10 mouse cellular contexts compared by ENCODE assay signal in the genomic region with DNA sequence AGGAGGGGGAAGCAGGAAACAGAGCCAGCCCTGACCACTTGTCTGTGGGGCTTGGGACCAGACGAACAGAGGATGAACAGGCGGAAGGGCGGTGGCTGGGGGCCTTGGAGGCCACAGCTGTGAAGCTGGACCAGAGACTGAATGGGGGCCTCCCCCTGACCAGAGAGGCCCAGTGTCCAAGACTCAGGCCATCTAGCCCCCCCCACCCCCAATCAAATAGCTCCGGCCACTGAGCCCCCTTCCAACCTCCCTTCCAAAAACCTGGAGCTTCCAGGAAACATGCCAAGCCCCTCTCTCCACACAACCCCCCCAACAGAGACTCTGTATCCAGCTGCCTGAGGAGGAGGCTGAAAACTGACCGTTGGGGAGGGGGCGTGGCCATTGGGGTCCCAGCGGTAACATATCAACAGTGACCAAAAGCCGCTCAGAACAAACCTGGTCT. TPM values are rescaled to one million over a fixed set of nuclear protein-coding genes. Genes with fewer than 3 reads are reported as not detected.
DNase-seq lines count a peak whose midpoint lies in the region; ATAC-seq lines count a peak whose summit lies in the region.
"Had no signal": no experiment of that assay in that cellular context is flagged by ENCODE, and none has a peak within 500 bp of the region (broad histone marks: within the 10 kb centered on the region; RNA-seq: fewer than 3 reads in every experiment).

No protein-coding gene starts in this region.

- intact Hi-C loops in heart, postnatal 10 days (cut with DNase I) = no loop called here

- H3K9ac ChIP-seq in heart, embryonic 13.5 days = peak overlapping the region; percentile 44; the same call in 1 of the 2 replicates
- peak overlapping the region; percentile 28; the same call in 1 of the 2 replicates for H3K9ac ChIP-seq in hindbrain, embryonic 11.5 days (ENCODE audit: low read depth, low read length)
- H3K9ac ChIP-seq in midbrain, embryonic 13.5 days (replicated peaks) = peak overlapping the region; percentile 53

- H3K4me3 ChIP-seq in heart, embryonic 13.5 days = no peak overlapping the region
- peak overlapping the region; percentile 27 for H3K4me3 ChIP-seq in embryonic facial prominence, embryonic 10.5 days
- no peak overlapping the region for H3K4me3 ChIP-seq in hindbrain, embryonic 11.5 days (ENCODE audit: low read depth, low read length)
- no peak overlapping the region for H3K4me3 ChIP-seq in midbrain, embryonic 13.5 days (replicated peaks)
- H3K4me3 ChIP-seq: left cerebral cortex, adult 2 months had no signal

- H3K27me3 ChIP-seq in heart, embryonic 13.5 days (replicated peaks) = peaks cover 77% of the 10 kb centered on the region
- peaks cover 79% of the 10 kb centered on the region for H3K27me3 ChIP-seq in embryonic facial prominence, embryonic 10.5 days (replicated peaks; ENCODE audit: low read depth, poor library complexity, severe bottlenecking)
- H3K27me3 ChIP-seq in hindbrain, embryonic 11.5 days (ENCODE audit: control insufficient read depth, insufficient read depth, low read length) = no peaks in the 10 kb centered on the region
- H3K27me3 ChIP-seq in midbrain, embryonic 13.5 days = no peaks in the 10 kb centered on the region

- H3K27ac ChIP-seq in heart, embryonic 13.5 days (replicated peaks) = no peak overlapping the region
- peak overlapping the region; percentile 72 for H3K27ac ChIP-seq in embryonic facial prominence, embryonic 10.5 days (replicated peaks)
- peak overlapping the region; percentile 75 for H3K27ac ChIP-seq in hindbrain, embryonic 11.5 days (ENCODE audit: low read depth, low read length)
- peak overlapping the region; percentile 86 for H3K27ac ChIP-seq in midbrain, embryonic 13.5 days
- H3K27ac ChIP-seq: left cerebral cortex, adult 2 months had no signal

- peaks cover 46% of the 10 kb centered on the region for H3K4me1 ChIP-seq in heart, embryonic 13.5 days
- peaks cover 63% of the 10 kb centered on the region for H3K4me1 ChIP-seq in embryonic facial prominence, embryonic 10.5 days
- peaks cover 27% of the 10 kb centered on the region for H3K4me1 ChIP-seq in hindbrain, embryonic 11.5 days (replicated peaks; ENCODE audit: control insufficient read depth, insufficient read depth, low read length)
- peaks cover 75% of the 10 kb centered on the region for H3K4me1 ChIP-seq in midbrain, embryonic 13.5 days (replicated peaks)

- no peak for ATAC-seq in heart, embryonic 13.5 days (ENCODE audit: extremely low read depth, insufficient number of reproducible peaks, low FRiP score, low TSS enrichment)
- ATAC-seq in hindbrain, embryonic 11.5 days (ENCODE audit: low FRiP score) = peak; percentile 5; the same call in 1 of the 2 replicates
- no peak for ATAC-seq in midbrain, embryonic 13.5 days

- no peaks in the 10 kb centered on the region for H3K9me3 ChIP-seq in heart, embryonic 13.5 days
- no peaks in the 10 kb centered on the region for H3K9me3 ChIP-seq in embryonic facial prominence, embryonic 10.5 days
- no peaks in the 10 kb centered on the region for H3K9me3 ChIP-seq in hindbrain, embryonic 11.5 days (ENCODE audit: control insufficient read depth, low read length)
- H3K9me3 ChIP-seq in midbrain, embryonic 13.5 days = no peaks in the 10 kb centered on the region

- DNase-seq in heart, postnatal 10 days = no peak
- no peak for DNase-seq in embryonic facial prominence, embryonic 10.5 days (ENCODE audit: low spot score)
- peak; percentile 39 for DNase-seq in hindbrain, embryonic 11.5 days (ENCODE audit: low spot score)
- DNase-seq in urinary bladder, postnatal 14 days (ENCODE audit: low spot score) = no peak
- no peak for DNase-seq in liver
- DNase-seq in thymus, postnatal 25 days = no peak
- DNase-seq: lung, postnatal 10 days had no signal

- H3K4me2 ChIP-seq in heart, embryonic 13.5 days = no peak overlapping the region
- H3K4me2 ChIP-seq in hindbrain, embryonic 11.5 days (replicated peaks; ENCODE audit: low read depth, low read length) = no peak overlapping the region
- peak overlapping the region; percentile 26 for H3K4me2 ChIP-seq in midbrain, embryonic 13.5 days (replicated peaks)

- no peaks in the 10 kb centered on the region for H3K36me3 ChIP-seq in heart, embryonic 13.5 days
- H3K36me3 ChIP-seq in embryonic facial prominence, embryonic 10.5 days (replicated peaks) = peaks cover 40% of the 10 kb centered on the region
- peaks cover 4% of the 10 kb centered on the region; the same call in 1 of the 2 replicates for H3K36me3 ChIP-seq in hindbrain, embryonic 11.5 days (ENCODE audit: control insufficient read depth, insufficient read depth, low read length)
- peaks cover 17% of the 10 kb centered on the region for H3K36me3 ChIP-seq in midbrain, embryonic 13.5 days

- WGBS in heart, embryonic 13.5 days = 34% methylated on average over 8 of the region's 8 CpGs
- 22% methylated on average over 8 of the region's 8 CpGs for WGBS in embryonic facial prominence, embryonic 10.5 days
- WGBS in hindbrain, embryonic 11.5 days = 32% methylated on average over 8 of the region's 8 CpGs
- WGBS in midbrain, embryonic 13.5 days = 24% methylated on average over 8 of the region's 8 CpGs

RNA-seq across cellular contexts. Expression of a gene that starts 24.3 kb away (rescaled TPM):
- 2.5 and 3.9 TPM in 2 replicates for polyA plus RNA-seq in heart, embryonic 13.5 days (2015; fragmentation: Nextera tagmentation; extraction: Ambion mirVana)
- 1 to 10 TPM; 3.3 to 7.5 TPM for total RNA-seq in heart, postnatal 10 days (2021)
- polyA plus RNA-seq in embryonic facial prominence, embryonic 10.5 days (2016; fragmentation: Nextera tagmentation; extraction: Ambion mirVana) = 8.6 and 11.1 TPM in 2 replicates
- polyA plus RNA-seq in hindbrain, embryonic 11.5 days (2014; fragmentation: Nextera tagmentation; extraction: Ambion mirVana) = 27.8 and 29.5 TPM in 2 replicates
- polyA plus RNA-seq in midbrain, embryonic 13.5 days (2015; fragmentation: Nextera tagmentation; extraction: Ambion mirVana) = 27.6 and 32.7 TPM in 2 replicates

RNA-seq across cellular contexts. Expression of a gene that starts 27.2 kb away (rescaled TPM):
- 137 and 146 TPM in 2 replicates for polyA plus RNA-seq in heart, embryonic 13.5 days (2015; fragmentation: Nextera tagmentation; extraction: Ambion mirVana)
- 10 to 100 TPM; 65.3 to 66.2 TPM for total RNA-seq in heart, postnatal 10 days (2021)
- 146 and 188 TPM in 2 replicates for polyA plus RNA-seq in embryonic facial prominence, embryonic 10.5 days (2016; fragmentation: Nextera tagmentation; extraction: Ambion mirVana)
- 83.7 TPM in 2 replicates for polyA plus RNA-seq in hindbrain, embryonic 11.5 days (2014; fragmentation: Nextera tagmentation; extraction: Ambion mirVana)
- polyA plus RNA-seq in midbrain, embryonic 13.5 days (2015; fragmentation: Nextera tagmentation; extraction: Ambion mirVana) = 34.0 and 34.9 TPM in 2 replicates

RNA-seq across cellular contexts. Expression of a gene that starts 32.4 kb away (rescaled TPM):
- 3.9 and 5.6 TPM in 2 replicates for polyA plus RNA-seq in heart, embryonic 13.5 days (2015; fragmentation: Nextera tagmentation; extraction: Ambion mirVana)
- 1 to 10 TPM; 4.2 to 4.4 TPM for total RNA-seq in heart, postnatal 10 days (2021)
- 19.3 and 19.8 TPM in 2 replicates for polyA plus RNA-seq in embryonic facial prominence, embryonic 10.5 days (2016; fragmentation: Nextera tagmentation; extraction: Ambion mirVana)
- 42.4 and 42.7 TPM in 2 replicates for polyA plus RNA-seq in hindbrain, embryonic 11.5 days (2014; fragmentation: Nextera tagmentation; extraction: Ambion mirVana)
- polyA plus RNA-seq in midbrain, embryonic 13.5 days (2015; fragmentation: Nextera tagmentation; extraction: Ambion mirVana) = 81.6 and 92.1 TPM in 2 replicates

RNA-seq across cellular contexts. Expression of a gene that starts 40.8 kb away (rescaled TPM):
- 45.1 and 50.4 TPM in 2 replicates for polyA plus RNA-seq in heart, embryonic 13.5 days (2015; fragmentation: Nextera tagmentation; extraction: Ambion mirVana)
- 10 to 100 TPM; 28.0 to 32.1 TPM for total RNA-seq in heart, postnatal 10 days (2021)
- 91.2 and 91.9 TPM in 2 replicates for polyA plus RNA-seq in embryonic facial prominence, embryonic 10.5 days (2016; fragmentation: Nextera tagmentation; extraction: Ambion mirVana)
- polyA plus RNA-seq in hindbrain, embryonic 11.5 days (2014; fragmentation: Nextera tagmentation; extraction: Ambion mirVana) = 80.0 and 84.1 TPM in 2 replicates
- 63.9 and 67.4 TPM in 2 replicates for polyA plus RNA-seq in midbrain, embryonic 13.5 days (2015; fragmentation: Nextera tagmentation; extraction: Ambion mirVana)

RNA-seq across cellular contexts. Expression of a gene that starts 50.4 kb away (rescaled TPM):
- polyA plus RNA-seq in heart, embryonic 13.5 days (2015; fragmentation: Nextera tagmentation; extraction: Ambion mirVana) = 128 and 139 TPM in 2 replicates
- 10 to 100 TPM; 85.9 to 92.3 TPM for total RNA-seq in heart, postnatal 10 days (2021)
- polyA plus RNA-seq in embryonic facial prominence, embryonic 10.5 days (2016; fragmentation: Nextera tagmentation; extraction: Ambion mirVana) = 133 and 140 TPM in 2 replicates
- polyA plus RNA-seq in hindbrain, embryonic 11.5 days (2014; fragmentation: Nextera tagmentation; extraction: Ambion mirVana) = 187 and 192 TPM in 2 replicates
- 270 and 278 TPM in 2 replicates for polyA plus RNA-seq in midbrain, embryonic 13.5 days (2015; fragmentation: Nextera tagmentation; extraction: Ambion mirVana)
